7 mouse cellular contexts compared by ENCODE assay signal in genomic region chr5:125440583-125441233, GRCm38 (mm10). TPM values are rescaled to one million over a fixed set of nuclear protein-coding genes. Genes with fewer than 3 reads are reported as not detected.
DNase-seq lines count a peak whose midpoint lies in the region; ATAC-seq and TF ChIP-seq lines count a peak whose summit lies in the region.

No protein-coding gene starts in this region.

- ATAC-seq in forebrain, embryonic 14.5 days: no peak; the same call in 1 of the 2 replicates
- no peak for ATAC-seq in limb, embryonic 14.5 days (ENCODE audit: low FRiP score, low read depth)

- peaks cover 27% of the 10 kb centered on the region for H3K4me1 ChIP-seq in thymus, adult 2 months (replicated peaks; ENCODE audit: control insufficient read depth, insufficient read depth, low read length)
- peaks cover 7% of the 10 kb centered on the region for H3K4me1 ChIP-seq in forebrain, embryonic 14.5 days (ENCODE audit: control insufficient read depth, insufficient read depth, low read length)
- H3K4me1 ChIP-seq in limb, embryonic 14.5 days (ENCODE audit: control insufficient read depth, insufficient read depth, low read length): peaks cover 3% of the 10 kb centered on the region; the same call in 1 of the 2 replicates
- H3K4me1 ChIP-seq in small intestine, adult 2 months (ENCODE audit: control insufficient read depth, insufficient read depth, insufficient read length, low read length): peaks cover 8% of the 10 kb centered on the region; the same call in 1 of the 2 replicates

- TF ChIP-seq CTCF in thymus, adult 2 months (IDR thresholded peaks at IDR 0.05; ENCODE audit: borderline replicate concordance, control insufficient read depth, extremely low read depth, insufficient read depth, low read length, poor library complexity): no peak
- TF ChIP-seq CTCF in small intestine, adult 2 months (IDR thresholded peaks at IDR 0.05; ENCODE audit: extremely low read depth, insufficient read length, insufficient replicate concordance, low read depth, low read length): no peak

- DNase-seq in thymus, adult 2 months: no peak
- no peak for DNase-seq in thymus, postnatal 10 days (ENCODE audit: low spot score in 2 of 2)
- DNase-seq in forebrain, embryonic 14.5 days (ENCODE audit: low spot score): no peak
- peak; percentile 27 for DNase-seq in limb, embryonic 14.5 days (ENCODE audit: low spot score)
- DNase-seq in spleen, adult 12 weeks (ENCODE audit: low spot score): no peak
- no peak for DNase-seq in layer of hippocampus, adult 8-10 months (ENCODE audit: low spot score in 2 of 2)

- peak overlapping the region; percentile 85 for H3K9ac ChIP-seq in forebrain, embryonic 14.5 days (ENCODE audit: low read length)
- peak overlapping the region; percentile 81 for H3K9ac ChIP-seq in limb, embryonic 14.5 days (ENCODE audit: low read depth, low read length, severe bottlenecking)

- H3K36me3 ChIP-seq in thymus, adult 2 months (ENCODE audit: control insufficient read depth, insufficient read depth, low read length): no peaks in the 10 kb centered on the region
- no peaks in the 10 kb centered on the region for H3K36me3 ChIP-seq in forebrain, embryonic 14.5 days (ENCODE audit: control insufficient read depth, insufficient read depth, low read length)
- H3K36me3 ChIP-seq in limb, embryonic 14.5 days (ENCODE audit: control insufficient read depth, insufficient read depth, low read length): no peaks in the 10 kb centered on the region
- H3K36me3 ChIP-seq in small intestine, adult 2 months (ENCODE audit: control insufficient read depth, insufficient read depth, low read length): no peaks in the 10 kb centered on the region

- no peaks in the 10 kb centered on the region for H3K9me3 ChIP-seq in forebrain, embryonic 14.5 days (replicated peaks; ENCODE audit: control insufficient read depth, low read length)
- no peaks in the 10 kb centered on the region for H3K9me3 ChIP-seq in limb, embryonic 14.5 days (ENCODE audit: control insufficient read depth, low read length)

- H3K27me3 ChIP-seq in thymus, adult 2 months (ENCODE audit: control insufficient read depth, insufficient read depth, low read length): no peaks in the 10 kb centered on the region
- H3K27me3 ChIP-seq in forebrain, embryonic 14.5 days (replicated peaks; ENCODE audit: control insufficient read depth, insufficient read depth, low read length): no peaks in the 10 kb centered on the region
- no peaks in the 10 kb centered on the region for H3K27me3 ChIP-seq in limb, embryonic 14.5 days (ENCODE audit: control insufficient read depth, insufficient read depth, low read length)
- H3K27me3 ChIP-seq in small intestine, adult 2 months (ENCODE audit: control insufficient read depth, insufficient read depth, low read length): no peaks in the 10 kb centered on the region

- 1% methylated on average over 7 of the region's 7 CpGs for WGBS in thymus, adult 2 months
- 6% methylated on average over 7 of the region's 7 CpGs for WGBS in forebrain, embryonic 14.5 days
- 3% methylated on average over 7 of the region's 7 CpGs for WGBS in limb, embryonic 14.5 days
- 4% methylated on average over 7 of the region's 7 CpGs for WGBS in small intestine, adult 2 months

- H3K4me3 ChIP-seq in thymus, adult 2 months (ENCODE audit: control insufficient read depth, insufficient read depth, low read length): peak overlapping the region; percentile 95
- peak overlapping the region; percentile 86 for H3K4me3 ChIP-seq in forebrain, embryonic 14.5 days (ENCODE audit: low read depth, low read length)
- peak overlapping the region; percentile 88 for H3K4me3 ChIP-seq in limb, embryonic 14.5 days (replicated peaks; ENCODE audit: low read length)
- peak overlapping the region; percentile 95 for H3K4me3 ChIP-seq in small intestine, adult 2 months (ENCODE audit: low read depth, low read length)

- peak overlapping the region; percentile 79 for H3K4me2 ChIP-seq in forebrain, embryonic 14.5 days (ENCODE audit: low read length)
- peak overlapping the region; percentile 78 for H3K4me2 ChIP-seq in limb, embryonic 14.5 days (replicated peaks; ENCODE audit: low read depth, low read length, severe bottlenecking)

- peak overlapping the region; percentile 75 for H3K27ac ChIP-seq in thymus, adult 2 months (ENCODE audit: control insufficient read depth, insufficient read depth, low read length)
- no peak overlapping the region for H3K27ac ChIP-seq in forebrain, embryonic 14.5 days (ENCODE audit: low read depth, low read length)
- H3K27ac ChIP-seq in limb, embryonic 14.5 days (replicated peaks; ENCODE audit: low read depth, low read length): 0 out of 2 replicates have a peak overlapping the region, but pooled peaks have one; percentile 16
- peak overlapping the region; percentile 32 for H3K27ac ChIP-seq in small intestine, adult 2 months (ENCODE audit: insufficient read depth, low read depth, low read length)

- TF ChIP-seq POLR2A in thymus, adult 2 months (IDR thresholded peaks at IDR 0.05; ENCODE audit: control insufficient read depth, extremely low read depth, insufficient read depth, low read length, poor library complexity): no peak
- TF ChIP-seq POLR2A in limb, embryonic 14.5 days (IDR thresholded peaks at IDR 0.05; ENCODE audit: borderline replicate concordance, extremely low read depth, insufficient read depth, insufficient read length): no peak
- no peak for TF ChIP-seq POLR2A in small intestine, adult 2 months (IDR thresholded peaks at IDR 0.05; ENCODE audit: low read depth, low read length)

RNA-seq across cellular contexts. Expression of gene Bri3bp, which starts 0.7 kb away (rescaled TPM):
- polyA plus RNA-seq in thymus, adult 2 months (2012; rRNA removed): 22.7 and 26.4 TPM in 2 replicates
- 26.0 and 29.1 TPM in 2 replicates for polyA plus RNA-seq in forebrain, embryonic 14.5 days (2014; fragmentation: Nextera tagmentation; extraction: Ambion mirVana)
- polyA plus RNA-seq in limb, embryonic 14.5 days (2012; rRNA removed): 15.0 and 19.7 TPM in 2 replicates
- 30.0 and 34.5 TPM in 2 replicates for polyA plus RNA-seq in limb, embryonic 14.5 days (2014; fragmentation: Nextera tagmentation; extraction: Ambion mirVana)
- 28.5 and 33.5 TPM in 2 replicates for polyA plus RNA-seq in small intestine, adult 2 months (2012; rRNA removed)
- 100 to 1,000 TPM in 2 of 4 experiments, 10 to 100 TPM in 2; 89.5 to 105 (median 95.6) TPM for total RNA-seq in layer of hippocampus, adult 8-10 months (2022)

RNA-seq across cellular contexts. Expression of gene Dhx37, which starts 6.8 kb away (rescaled TPM):
- polyA plus RNA-seq in thymus, adult 2 months (2012; rRNA removed): 31.7 and 32.4 TPM in 2 replicates
- polyA plus RNA-seq in forebrain, embryonic 14.5 days (2014; fragmentation: Nextera tagmentation; extraction: Ambion mirVana): 4.7 and 7.0 TPM in 2 replicates
- 21.9 and 25.5 TPM in 2 replicates for polyA plus RNA-seq in limb, embryonic 14.5 days (2012; rRNA removed)
- polyA plus RNA-seq in limb, embryonic 14.5 days (2014; fragmentation: Nextera tagmentation; extraction: Ambion mirVana): 5.4 and 8.9 TPM in 2 replicates
- 10.1 and 13.2 TPM in 2 replicates for polyA plus RNA-seq in small intestine, adult 2 months (2012; rRNA removed)
- 10 to 100 TPM; 13.2 to 13.5 (median 13.4) TPM for total RNA-seq in layer of hippocampus, adult 8-10 months (2022)

RNA-seq across cellular contexts. Expression of gene Aacs, which starts 34.9 kb away (rescaled TPM):
- 51.0 and 61.1 TPM in 2 replicates for polyA plus RNA-seq in thymus, adult 2 months (2012; rRNA removed)
- 51.8 and 71.1 TPM in 2 replicates for polyA plus RNA-seq in forebrain, embryonic 14.5 days (2014; fragmentation: Nextera tagmentation; extraction: Ambion mirVana)
- 35.5 and 42.4 TPM in 2 replicates for polyA plus RNA-seq in limb, embryonic 14.5 days (2012; rRNA removed)
- 35.9 and 43.3 TPM in 2 replicates for polyA plus RNA-seq in limb, embryonic 14.5 days (2014; fragmentation: Nextera tagmentation; extraction: Ambion mirVana)
- polyA plus RNA-seq in small intestine, adult 2 months (2012; rRNA removed): 23.9 and 37.6 TPM in 2 replicates
- 10 to 100 TPM; 49.4 to 59.0 (median 51.7) TPM for total RNA-seq in layer of hippocampus, adult 8-10 months (2022)

RNA-seq across cellular contexts. Expression of gene Ubc, which starts 50.7 kb away (rescaled TPM):
- 585 and 598 TPM in 2 replicates for polyA plus RNA-seq in thymus, adult 2 months (2012; rRNA removed)
- polyA plus RNA-seq in forebrain, embryonic 14.5 days (2014; fragmentation: Nextera tagmentation; extraction: Ambion mirVana): 981 and 1,199 TPM in 2 replicates
- 643 and 660 TPM in 2 replicates for polyA plus RNA-seq in limb, embryonic 14.5 days (2012; rRNA removed)
- polyA plus RNA-seq in limb, embryonic 14.5 days (2014; fragmentation: Nextera tagmentation; extraction: Ambion mirVana): 949 and 1,033 TPM in 2 replicates
- polyA plus RNA-seq in small intestine, adult 2 months (2012; rRNA removed): 327 and 848 TPM in 2 replicates
- 100 to 1,000 TPM; 769 to 857 (median 823) TPM for total RNA-seq in layer of hippocampus, adult 8-10 months (2022)

RNA-seq across cellular contexts. Expression of gene Gm10382, which starts 51.6 kb away (rescaled TPM):
- 0.18 TPM in 1 of 2 replicates, not detected in the other for polyA plus RNA-seq in thymus, adult 2 months (2012; rRNA removed)
- 0.33 TPM in 1 of 2 replicates, not detected in the other for polyA plus RNA-seq in forebrain, embryonic 14.5 days (2014; fragmentation: Nextera tagmentation; extraction: Ambion mirVana)
- polyA plus RNA-seq in limb, embryonic 14.5 days (2012; rRNA removed): 0.08 and 0.26 TPM in 2 replicates
- polyA plus RNA-seq in limb, embryonic 14.5 days (2014; fragmentation: Nextera tagmentation; extraction: Ambion mirVana): 0.17 and 0.45 TPM in 2 replicates
- polyA plus RNA-seq in small intestine, adult 2 months (2012; rRNA removed): 0.08 and 0.15 TPM in 2 replicates
- total RNA-seq in layer of hippocampus, adult 8-10 months (2022): under 1 TPM in 2 of 4 experiments, not detected in 2; 0.27 to 0.72 TPM
